Mouse (Mus musculus): ENCODE data around the gene Tmem163. TPM values are rescaled to one million over a fixed set of nuclear protein-coding genes. Genes with fewer than 3 reads are reported as not detected.

Gene Tmem163
- polyA plus RNA-seq, 1 experiment from 2014 or later: 2.1 TPM

DNA sequence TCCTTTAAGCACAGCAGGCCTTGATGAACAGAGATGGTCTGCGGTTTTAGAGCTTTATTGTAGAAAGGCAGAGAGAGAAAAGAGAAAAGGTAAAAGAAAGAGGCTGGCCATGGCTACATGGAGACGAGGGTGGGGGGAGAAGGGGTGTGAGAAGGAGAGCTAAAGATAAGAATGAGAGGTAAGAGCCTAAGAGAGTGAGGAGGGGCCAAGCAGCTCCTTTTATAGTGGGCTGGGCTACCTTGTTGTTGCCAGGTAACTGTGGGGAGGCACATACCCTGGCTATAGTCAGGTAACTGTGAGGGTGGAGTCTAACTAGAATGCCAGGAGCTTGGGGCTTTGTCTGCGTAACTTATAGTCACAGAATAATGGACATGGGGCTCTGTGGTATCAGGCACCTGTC, 110.7 kb downstream of the Tmem163 start:
- Histone ChIP-seq H3K36me3 (ENCODE audit: insufficient read depth) (no peaks in the 10 kb centered on the region), H3K27ac (ENCODE audit: low read depth) (no peak overlapping the region), H3K4me1 (ENCODE audit: insufficient read depth) (no peaks in the 10 kb centered on the region), H3K4me3 (ENCODE audit: low read depth, low read length) (no peak overlapping the region), H3K27me3 (ENCODE audit: insufficient read depth, low read length) (no peaks in the 10 kb centered on the region), H3K4me2 (no peak overlapping the region), H3K9ac (no peak overlapping the region), H3K9me3 (ENCODE audit: low read depth, low read length) (no peaks in the 10 kb centered on the region)
- WGBS: 73% methylated on average over 3 of the region's 3 CpGs
- ATAC-seq (ENCODE audit: insufficient read depth) (no peak), DNase-seq (no peak)
- no peak for TF ChIP-seq CTCF (IDR thresholded peaks at IDR 0.05; ENCODE audit: low read depth)

DNA sequence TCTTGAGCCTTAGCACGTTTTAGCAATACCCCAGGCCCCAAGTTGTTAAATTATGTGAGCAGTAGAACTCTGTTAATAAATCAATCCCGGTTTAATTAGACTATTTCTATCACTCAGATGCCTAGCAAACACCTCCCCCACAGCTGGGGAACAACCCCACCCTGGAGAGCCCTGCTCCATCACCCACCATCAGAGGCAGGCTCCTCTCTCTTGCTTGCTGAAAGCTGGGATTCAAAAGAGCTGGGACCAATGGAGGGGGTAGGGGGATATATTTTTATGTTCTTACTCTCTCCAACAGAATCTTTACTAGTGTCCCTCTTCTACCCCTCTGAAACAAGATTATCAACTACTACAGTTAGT, 122.9 kb downstream of the Tmem163 start:
- no peak for ATAC-seq (ENCODE audit: insufficient read depth)
- 35% methylated on average over 2 of the region's 2 CpGs for WGBS
- no peak overlapping the region for H3K4me2 ChIP-seq
- no peak overlapping the region for H3K9ac ChIP-seq
- no peaks in the 10 kb centered on the region for H3K9me3 ChIP-seq (ENCODE audit: low read depth, low read length)
- TF ChIP-seq CTCF (IDR thresholded peaks at IDR 0.05; ENCODE audit: low read depth): no peak
- no peaks in the 10 kb centered on the region for H3K27me3 ChIP-seq (ENCODE audit: insufficient read depth, low read length)
- no peaks in the 10 kb centered on the region for H3K36me3 ChIP-seq (ENCODE audit: insufficient read depth)
- no peak for DNase-seq
- no peak overlapping the region for H3K4me3 ChIP-seq (ENCODE audit: low read depth, low read length)
- no peaks in the 10 kb centered on the region; the same call in 1 of the 2 replicates for H3K4me1 ChIP-seq (ENCODE audit: insufficient read depth)
- H3K27ac ChIP-seq (ENCODE audit: low read depth): no peak overlapping the region

DNA sequence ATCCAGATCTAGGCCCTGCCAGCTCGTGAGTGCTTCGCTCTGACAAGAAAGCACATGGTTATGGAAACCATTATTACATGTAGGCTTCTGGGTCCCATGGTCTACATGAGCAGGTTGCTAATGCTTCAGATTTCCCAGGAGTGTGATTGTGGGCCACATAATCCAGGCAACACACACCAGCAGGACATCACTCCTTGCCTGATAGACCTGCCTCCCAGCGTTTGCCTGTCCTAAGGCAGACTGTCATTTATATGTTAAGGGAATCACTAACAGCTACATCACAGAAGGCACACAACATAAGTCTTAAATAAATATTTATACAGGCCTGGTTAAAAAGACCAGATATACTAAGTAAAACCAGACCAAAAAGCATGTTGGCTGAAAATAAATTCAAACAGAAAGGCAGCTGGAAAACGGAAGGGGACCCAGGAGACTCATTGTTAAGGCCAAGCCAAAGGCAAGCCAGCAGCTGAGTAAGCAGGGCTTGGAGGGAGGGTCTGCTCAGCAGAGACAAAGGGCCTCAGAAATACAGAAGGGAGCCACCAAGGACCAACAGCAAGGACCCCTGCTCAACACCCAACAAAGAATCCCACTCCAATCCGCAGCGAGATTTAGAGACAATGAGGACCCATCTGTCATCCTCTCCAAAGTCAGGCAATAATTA, 123.4 kb downstream of the Tmem163 start:
- Histone ChIP-seq H3K27ac (ENCODE audit: low read depth) (no peak overlapping the region), H3K4me2 (no peak overlapping the region), H3K4me3 (ENCODE audit: low read depth, low read length) (no peak overlapping the region), H3K9ac (no peak overlapping the region), H3K9me3 (ENCODE audit: low read depth, low read length) (no peaks in the 10 kb centered on the region), H3K4me1 (ENCODE audit: insufficient read depth) (no peaks in the 10 kb centered on the region; the same call in 1 of the 2 replicates), H3K36me3 (ENCODE audit: insufficient read depth) (no peaks in the 10 kb centered on the region), H3K27me3 (ENCODE audit: insufficient read depth, low read length) (no peaks in the 10 kb centered on the region)
- ATAC-seq (ENCODE audit: insufficient read depth) (peak; percentile 60; the same call in 1 of the 2 replicates), DNase-seq (peak; percentile 27)
- no peak for TF ChIP-seq CTCF (IDR thresholded peaks at IDR 0.05; ENCODE audit: low read depth)
- 48% methylated on average over 6 of the region's 6 CpGs for WGBS

GRCm38 (mm10) chr1:127548078-127548477, 131.3 kb downstream of the Tmem163 start:
- 75% methylated on average over 4 of the region's 4 CpGs for WGBS
- Histone ChIP-seq H3K36me3 (ENCODE audit: insufficient read depth) (no peaks in the 10 kb centered on the region), H3K4me1 (ENCODE audit: insufficient read depth) (no peaks in the 10 kb centered on the region), H3K27ac (ENCODE audit: low read depth) (no peak overlapping the region), H3K4me2 (no peak overlapping the region), H3K9ac (no peak overlapping the region), H3K4me3 (ENCODE audit: low read depth, low read length) (no peak overlapping the region), H3K27me3 (ENCODE audit: insufficient read depth, low read length) (no peaks in the 10 kb centered on the region), H3K9me3 (ENCODE audit: low read depth, low read length) (no peaks in the 10 kb centered on the region)
- no peak for DNase-seq
- no peak for TF ChIP-seq CTCF (IDR thresholded peaks at IDR 0.05; ENCODE audit: low read depth)
- ATAC-seq (ENCODE audit: insufficient read depth): no peak

- no peaks in the 10 kb centered on the region for H3K27me3 ChIP-seq (ENCODE audit: insufficient read depth, low read length)
- H3K4me2 ChIP-seq: no peak overlapping the region
- 26% methylated on average over 1 of the region's 1 CpGs for whole genome bisulfite sequencing
- H3K36me3 ChIP-seq (ENCODE audit: insufficient read depth): no peaks in the 10 kb centered on the region
- no peak for TF ChIP-seq CTCF (IDR thresholded peaks at IDR 0.05; ENCODE audit: low read depth)
- DNase-seq (no peak), ATAC-seq (ENCODE audit: insufficient read depth) (no peak)
- no peaks in the 10 kb centered on the region for H3K4me1 ChIP-seq (ENCODE audit: insufficient read depth)
- H3K4me3 ChIP-seq (ENCODE audit: low read depth, low read length): no peak overlapping the region
- no peak overlapping the region for H3K9ac ChIP-seq
- no peaks in the 10 kb centered on the region for H3K9me3 ChIP-seq (ENCODE audit: low read depth, low read length)
- H3K27ac ChIP-seq (ENCODE audit: low read depth): no peak overlapping the region
These were observed 136.6 kb downstream of the Tmem163 start for GRCm38 (mm10) chr1:127542756-127543155.

DNA sequence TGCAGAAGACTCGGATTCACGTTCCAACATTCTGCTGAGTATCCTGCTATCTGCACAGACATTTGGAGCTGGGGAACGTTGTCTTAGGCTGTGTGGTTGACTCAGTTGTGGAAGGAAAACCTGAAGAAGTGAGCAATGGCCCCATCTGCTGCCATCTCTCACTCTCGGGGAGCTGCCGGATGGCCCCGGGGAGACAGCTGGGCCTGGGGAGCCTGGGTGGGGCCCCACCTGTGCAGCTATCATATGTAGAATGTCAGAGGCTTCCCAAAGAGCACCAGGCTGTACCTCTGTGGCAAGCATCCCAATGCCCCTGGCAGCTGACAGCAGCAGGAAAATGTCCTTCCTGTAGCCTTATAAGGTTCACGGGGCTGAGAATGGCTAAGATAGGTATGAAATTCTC, 137.4 kb downstream of the Tmem163 start:
- Histone ChIP-seq H3K4me3 (ENCODE audit: low read depth, low read length) (no peak overlapping the region), H3K9me3 (ENCODE audit: low read depth, low read length) (no peaks in the 10 kb centered on the region), H3K36me3 (ENCODE audit: insufficient read depth) (no peaks in the 10 kb centered on the region), H3K27me3 (ENCODE audit: insufficient read depth, low read length) (no peaks in the 10 kb centered on the region), H3K27ac (ENCODE audit: low read depth) (no peak overlapping the region), H3K4me2 (no peak overlapping the region), H3K4me1 (ENCODE audit: insufficient read depth) (no peaks in the 10 kb centered on the region), H3K9ac (no peak overlapping the region)
- WGBS: 86% methylated on average over 7 of the region's 7 CpGs
- no peak for ATAC-seq (ENCODE audit: insufficient read depth)
- no peak for DNase-seq
- TF ChIP-seq CTCF (IDR thresholded peaks at IDR 0.05; ENCODE audit: low read depth): no peak

GRCm38 (mm10) chr1:127541522-127541921, 137.8 kb downstream of the Tmem163 start:
- Histone ChIP-seq H3K27ac (ENCODE audit: low read depth) (no peak overlapping the region), H3K27me3 (ENCODE audit: insufficient read depth, low read length) (no peaks in the 10 kb centered on the region), H3K36me3 (ENCODE audit: insufficient read depth) (no peaks in the 10 kb centered on the region), H3K9me3 (ENCODE audit: low read depth, low read length) (no peaks in the 10 kb centered on the region), H3K9ac (no peak overlapping the region), H3K4me2 (no peak overlapping the region), H3K4me1 (ENCODE audit: insufficient read depth) (no peaks in the 10 kb centered on the region), H3K4me3 (ENCODE audit: low read depth, low read length) (no peak overlapping the region)
- DNase-seq (no peak), ATAC-seq (ENCODE audit: insufficient read depth) (no peak)
- 76% methylated on average over 4 of the region's 4 CpGs for WGBS
- no peak for TF ChIP-seq CTCF (IDR thresholded peaks at IDR 0.05; ENCODE audit: low read depth)
